Mouse (Mus musculus) kidney, postnatal 10 days (tissue): ENCODE measurements around the gene 6430531B16Rik.

Source experiments
- DNase-seq: peaks from one replicate; pipeline ENCODE4 v3.0.0; 2021; ENCODE audit warnings: mixed read lengths

6430531B16Rik gene

GRCm38 (mm10) chr7:139978278-139978892 is at the start of gene 6430531B16Rik:
TSS of gene 6430531B16Rik (minus strand) at chr7:139978755.
- peak; percentile 87 for DNase-seq

- no peak for DNase-seq
Measured at GRCm38 (mm10) chr7:140011336-140011735, 32.8 kb upstream of the 6430531B16Rik start.

- no peak for DNase-seq
Measured at GRCm38 (mm10) chr7:140007781-140008180, 29.2 kb upstream of the 6430531B16Rik start.

GRCm38 (mm10) chr7:140006861-140007611 is 28.5 kb upstream of the 6430531B16Rik start:
- DNase-seq: no peak

DNA sequence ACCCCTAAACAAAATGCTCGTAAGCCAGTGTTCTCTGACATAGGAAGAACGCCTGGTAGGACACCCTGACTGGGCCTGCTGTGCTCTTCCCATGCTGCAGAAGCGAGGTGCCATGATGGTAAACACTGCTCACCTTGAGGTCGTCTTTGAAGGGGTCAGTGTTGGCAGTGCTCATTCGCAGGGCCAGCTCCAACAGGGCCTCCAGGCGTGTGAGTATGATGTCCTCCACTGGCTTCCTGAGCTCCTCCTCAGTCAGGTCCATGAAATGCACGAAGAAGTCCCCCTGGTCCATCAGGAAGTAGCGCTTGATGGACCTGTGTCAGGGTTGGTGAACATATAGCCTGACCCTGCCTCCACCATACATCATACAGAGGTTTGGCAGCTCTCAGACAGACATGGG is 26.1 kb upstream of the 6430531B16Rik start:
- DNase-seq: no peak

GRCm38 (mm10) chr7:140001086-140001740 is 22.7 kb upstream of the 6430531B16Rik start:
- no peak for DNase-seq

GRCm38 (mm10) chr7:139998691-139999350 is 20.3 kb upstream of the 6430531B16Rik start:
- DNase-seq: no peak

DNA sequence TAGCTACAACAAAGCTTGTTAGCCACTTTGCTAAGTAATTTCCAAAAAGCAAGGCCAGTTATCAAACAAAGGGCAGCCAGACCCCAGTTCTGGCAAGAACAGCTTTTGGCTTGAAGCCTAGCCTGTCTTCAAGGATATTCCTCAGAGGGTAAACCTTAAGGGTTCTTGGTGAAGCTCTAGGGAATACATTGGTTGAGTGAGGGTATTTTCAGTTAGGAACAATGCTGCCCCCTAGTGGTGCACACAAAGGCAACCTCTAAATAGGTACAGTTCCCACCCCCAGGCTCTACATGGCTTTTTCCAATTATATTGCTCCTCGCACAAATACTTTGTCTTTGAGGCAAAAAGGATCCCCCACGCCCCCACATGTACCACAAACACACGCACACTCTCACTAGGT is 16.1 kb upstream of the 6430531B16Rik start:
- DNase-seq: peak; percentile 75

DNA sequence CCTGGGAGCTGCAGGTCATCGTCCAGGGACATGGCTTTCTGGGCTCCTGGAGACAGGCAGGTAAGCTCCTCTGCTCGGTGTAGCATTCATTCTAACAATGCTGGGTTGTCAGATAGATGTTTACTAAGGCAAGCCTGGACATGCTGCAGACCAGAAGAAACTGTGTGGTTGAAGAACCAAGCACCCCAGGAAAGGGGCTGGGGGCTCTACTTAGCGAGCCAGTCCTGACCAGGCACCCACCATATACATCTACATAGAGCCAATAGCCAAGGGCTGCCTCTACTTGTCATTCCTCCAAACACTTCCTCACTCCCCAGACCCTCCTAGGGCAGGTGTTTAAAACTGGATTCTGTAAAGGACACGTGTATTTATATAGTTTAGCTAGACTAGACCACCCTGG is 15.6 kb upstream of the 6430531B16Rik start:
- no peak for DNase-seq

DNA sequence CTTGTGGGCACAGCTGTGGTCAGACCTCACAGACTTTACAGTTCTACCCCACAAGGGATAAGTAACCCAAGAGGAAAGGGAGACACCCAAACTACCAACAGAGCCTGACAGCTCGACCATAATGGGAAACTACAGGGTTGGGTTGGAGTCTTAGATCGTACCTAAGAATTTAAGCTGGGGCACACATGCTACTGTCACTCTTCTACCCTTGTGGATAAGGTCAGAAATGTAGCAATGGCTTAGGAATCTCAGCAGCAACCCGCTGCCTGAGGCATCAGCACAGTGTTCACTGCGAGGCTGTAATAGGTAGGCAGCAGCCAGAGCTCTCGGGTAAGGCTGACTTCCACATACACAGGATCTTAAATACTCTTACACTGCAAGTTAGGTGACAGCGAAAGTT is 15.0 kb upstream of the 6430531B16Rik start:
- DNase-seq: no peak

- peak; percentile 45 for DNase-seq
Measured at GRCm38 (mm10) chr7:139992406-139992805, 13.9 kb upstream of the 6430531B16Rik start, which contains the start of gene Adam8. TSS of gene Adam8 (minus strand) at chr7:139992562.

- no peak for DNase-seq
Measured at GRCm38 (mm10) chr7:139990864-139991394, 12.4 kb upstream of the 6430531B16Rik start.

DNA sequence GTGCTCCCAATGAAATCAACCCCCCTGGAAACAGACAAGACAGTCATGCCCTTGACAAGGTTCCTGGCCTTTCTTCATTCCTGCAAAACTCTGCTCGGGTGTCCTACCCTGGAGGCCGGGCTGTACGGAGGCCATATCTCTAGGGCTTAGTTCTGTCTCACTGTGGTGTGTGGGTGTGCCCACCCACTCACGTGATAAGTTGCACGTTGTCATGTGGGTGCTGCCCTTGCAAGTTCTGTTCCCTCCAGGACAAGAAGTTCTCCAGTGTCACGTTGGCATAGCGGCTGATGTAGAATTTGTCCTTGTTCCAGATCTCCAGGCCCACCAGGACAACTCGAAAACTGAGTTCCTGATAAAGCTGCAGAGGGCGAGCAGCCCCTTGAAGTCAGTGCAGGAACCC is 9.7 kb upstream of the 6430531B16Rik start:
- no peak for DNase-seq

GRCm38 (mm10) chr7:139984505-139984904 is 6.0 kb upstream of the 6430531B16Rik start:
- no peak for DNase-seq

- no peak for DNase-seq
Measured at GRCm38 (mm10) chr7:139982058-139982457, 3.5 kb upstream of the 6430531B16Rik start.

DNA sequence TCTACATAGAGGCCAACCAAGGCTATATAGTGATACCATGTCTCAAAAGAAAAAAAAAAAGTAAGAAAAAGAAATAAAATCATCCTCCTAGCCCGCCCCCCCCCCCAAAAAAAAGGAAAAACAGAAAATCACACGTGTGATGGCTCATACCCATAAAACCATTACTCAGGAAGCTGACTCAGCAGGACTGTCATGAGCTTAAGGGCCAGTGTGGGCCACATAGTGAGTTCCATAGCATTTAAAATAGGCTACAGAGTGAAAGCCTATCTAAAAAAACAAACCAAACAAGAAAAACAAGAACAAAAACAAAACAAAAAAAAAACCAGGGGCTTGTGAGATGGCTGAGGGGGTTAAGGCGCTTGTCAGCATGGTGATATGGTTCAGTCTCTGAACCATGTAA is 2.2 kb upstream of the 6430531B16Rik start:
- no peak for DNase-seq

DNA sequence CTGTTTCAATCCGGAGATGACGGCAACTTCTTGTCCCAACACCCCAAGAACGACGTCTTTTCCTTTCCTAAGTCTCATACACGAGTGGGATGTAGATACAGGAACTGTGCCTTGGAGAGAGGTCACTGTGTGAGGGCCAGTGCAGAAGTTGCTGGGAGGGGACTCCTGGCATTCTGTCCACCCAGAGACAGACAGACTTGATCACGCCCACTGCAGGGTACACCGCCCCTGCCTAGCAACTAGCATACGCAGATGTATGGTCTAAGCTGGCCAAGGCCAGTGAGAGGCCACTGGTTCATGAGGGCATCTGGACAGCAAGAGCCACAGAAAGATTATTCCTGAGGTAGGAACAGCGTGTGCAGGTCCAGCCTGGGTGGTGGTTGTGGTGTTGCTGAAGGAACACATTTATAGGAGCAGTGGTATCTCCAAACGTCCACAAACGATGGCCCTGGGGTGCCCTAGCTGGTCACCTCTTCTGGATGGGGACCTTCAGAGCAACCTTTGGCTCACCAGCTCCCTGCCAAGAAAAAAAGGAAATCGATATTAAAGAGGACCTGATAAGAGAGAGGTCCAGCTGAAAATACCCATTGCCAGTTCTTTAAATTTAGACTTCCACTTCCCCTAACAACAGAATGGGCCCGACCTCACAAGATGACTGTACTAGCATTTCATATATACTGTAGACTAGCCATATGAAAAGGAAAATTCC is 610 bp upstream of the 6430531B16Rik start:
- DNase-seq: peak; percentile 18

DNA sequence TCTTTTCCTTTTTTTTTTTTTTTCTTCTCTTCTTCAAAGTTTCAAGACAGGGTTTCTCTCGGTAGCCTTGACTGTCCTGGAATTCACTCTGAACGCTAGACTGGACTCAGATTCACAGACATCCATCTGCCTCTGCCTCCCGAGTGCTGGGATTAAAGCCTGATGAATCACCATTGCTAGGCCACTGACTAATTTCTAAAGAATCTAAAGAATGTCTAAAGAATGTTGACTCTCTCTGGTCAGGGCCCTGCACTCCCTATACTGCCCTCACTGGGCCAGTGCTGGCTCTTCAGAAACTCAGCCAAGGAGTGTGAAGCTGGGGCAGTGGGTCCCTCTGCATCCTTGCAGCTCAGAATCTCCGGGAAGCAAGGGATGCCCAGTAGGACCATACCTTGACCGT is 3.1 kb downstream of the 6430531B16Rik start:
- DNase-seq: no peak

DNA sequence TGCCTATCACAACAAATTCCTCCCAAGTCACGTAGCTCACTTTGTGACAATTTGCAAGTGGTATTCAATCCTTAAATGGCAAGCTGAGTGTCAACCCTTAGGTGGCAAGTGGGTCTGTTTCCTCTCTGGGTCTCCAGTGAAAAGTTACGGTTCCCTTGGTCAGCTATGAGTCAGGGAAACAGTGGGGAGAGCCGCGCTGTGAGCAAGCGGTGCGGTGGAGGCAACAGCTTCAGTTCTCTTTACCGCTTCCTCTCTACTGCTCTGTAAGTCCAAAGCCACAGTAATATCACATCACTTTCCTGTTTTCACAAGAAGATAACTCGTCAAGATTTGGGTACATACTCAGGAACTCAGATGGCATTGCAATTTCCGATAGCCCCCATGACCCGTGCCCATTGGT is 4.2 kb downstream of the 6430531B16Rik start:
- DNase-seq: no peak

GRCm38 (mm10) chr7:139972923-139973331 is 5.6 kb downstream of the 6430531B16Rik start:
- DNase-seq: no peak

DNA sequence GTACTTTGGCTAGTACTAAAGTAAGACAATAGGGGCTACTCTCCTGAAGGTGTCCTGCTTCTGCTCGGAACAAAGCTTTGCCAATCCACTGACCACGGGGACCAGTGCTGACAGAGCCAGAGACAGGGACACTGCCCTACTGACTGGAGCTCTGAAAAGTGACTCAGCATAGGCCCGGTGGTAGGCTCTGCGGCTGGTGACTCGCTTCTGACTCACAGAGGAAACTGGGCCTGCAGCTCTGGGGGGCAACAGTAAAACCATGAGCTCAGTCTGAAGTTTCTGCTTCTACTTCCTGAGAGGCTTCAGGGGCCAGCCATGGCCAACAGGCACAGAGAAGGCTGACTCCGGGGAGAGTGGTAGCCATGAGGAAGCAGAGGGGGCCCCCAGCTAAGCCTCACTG is 7.1 kb downstream of the 6430531B16Rik start:
- no peak for DNase-seq

DNA sequence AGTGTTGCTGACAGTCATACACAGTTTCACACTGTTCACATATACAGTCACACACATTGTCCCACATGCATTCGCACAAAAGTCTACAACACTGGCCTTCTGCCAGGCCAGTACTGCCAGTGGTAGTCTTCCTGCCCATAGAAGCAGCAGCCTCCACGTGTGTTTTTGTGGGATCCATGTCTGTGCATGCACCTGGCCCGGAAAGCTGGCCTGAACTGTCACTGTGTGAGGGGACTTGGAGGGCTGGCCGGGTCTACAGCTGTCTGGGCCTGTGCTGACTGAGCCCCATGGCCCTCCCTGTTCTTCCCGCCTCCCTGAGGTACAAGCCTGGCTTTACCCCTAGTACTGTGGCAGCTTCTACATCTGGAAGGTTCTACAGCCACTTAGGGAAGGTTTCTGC is 7.6 kb downstream of the 6430531B16Rik start:
- no peak for DNase-seq
